Mouse (Mus musculus): ENCODE results near the gene Smad1. TPM values are rescaled to one million over a fixed set of nuclear protein-coding genes. Genes with fewer than 3 reads are reported as not detected.

Smad1 gene
- total and polyA plus RNA-seq, 2 experiments from 2014 or later: 49.1 to 77.2 TPM

- Histone ChIP-seq H3K4me1 (ENCODE audit: insufficient read depth, low read length) (peaks cover 14% of the 10 kb centered on the region), H3K27ac (no peak overlapping the region), H3K9me3 (ENCODE audit: low read length) (no peaks in the 10 kb centered on the region), H3K4me3 (ENCODE audit: low read length) (no peak overlapping the region), H3K9ac (replicated peaks; ENCODE audit: low read length) (no peak overlapping the region), H3K4me2 (ENCODE audit: low read depth, low read length) (no peak overlapping the region), H3K27me3 (ENCODE audit: insufficient read depth, low read length) (no peaks in the 10 kb centered on the region), H3K36me3 (ENCODE audit: insufficient read depth, low read length) (no peaks in the 10 kb centered on the region)
- DNase-seq (ENCODE audit: low spot score): no peak
- ATAC-seq: no peak
- 93% methylated on average over 2 of the region's 2 CpGs for WGBS
- no peak for TF ChIP-seq CTCF (IDR thresholded peaks at IDR 0.05; ENCODE audit: low read depth)
Observed at GRCm38 (mm10) chr8:79362430-79362829, 36.9 kb downstream of the Smad1 start.

GRCm38 (mm10) chr8:79360774-79361527 is 38.4 kb downstream of the Smad1 start:
- Histone ChIP-seq H3K36me3 (ENCODE audit: insufficient read depth, low read length) (no peaks in the 10 kb centered on the region), H3K27me3 (ENCODE audit: insufficient read depth, low read length) (no peaks in the 10 kb centered on the region), H3K4me2 (ENCODE audit: low read depth, low read length) (no peak overlapping the region), H3K4me1 (ENCODE audit: insufficient read depth, low read length) (peaks cover 14% of the 10 kb centered on the region), H3K9me3 (ENCODE audit: low read length) (no peaks in the 10 kb centered on the region), H3K4me3 (ENCODE audit: low read length) (no peak overlapping the region), H3K9ac (replicated peaks; ENCODE audit: low read length) (no peak overlapping the region; the same call in 1 of the 2 replicates), H3K27ac (peak overlapping the region; percentile 63)
- peak; percentile 34 for DNase-seq (ENCODE audit: low spot score)
- no peak for ATAC-seq
- no peak for TF ChIP-seq CTCF (IDR thresholded peaks at IDR 0.05; ENCODE audit: low read depth)
- 47% methylated on average over 6 of the region's 6 CpGs for WGBS

GRCm38 (mm10) chr8:79360302-79360701 is 39.0 kb downstream of the Smad1 start:
- Histone ChIP-seq H3K27me3 (ENCODE audit: insufficient read depth, low read length) (no peaks in the 10 kb centered on the region), H3K9me3 (ENCODE audit: low read length) (no peaks in the 10 kb centered on the region), H3K4me1 (ENCODE audit: insufficient read depth, low read length) (peaks cover 13% of the 10 kb centered on the region), H3K36me3 (ENCODE audit: insufficient read depth, low read length) (no peaks in the 10 kb centered on the region), H3K4me3 (ENCODE audit: low read length) (no peak overlapping the region), H3K27ac (peak overlapping the region; percentile 63), H3K4me2 (ENCODE audit: low read depth, low read length) (no peak overlapping the region), H3K9ac (replicated peaks; ENCODE audit: low read length) (no peak overlapping the region; the same call in 1 of the 2 replicates)
- 24% methylated on average over 9 of the region's 9 CpGs for WGBS
- no peak for TF ChIP-seq CTCF (IDR thresholded peaks at IDR 0.05; ENCODE audit: low read depth)
- DNase-seq (ENCODE audit: low spot score): peak; percentile 77
- peak; percentile 66 for ATAC-seq

GRCm38 (mm10) chr8:79355721-79356434 is 43.4 kb downstream of the Smad1 start:
- no peaks in the 10 kb centered on the region for H3K27me3 ChIP-seq (ENCODE audit: insufficient read depth, low read length)
- peaks cover 17% of the 10 kb centered on the region; the same call in 1 of the 2 replicates for H3K36me3 ChIP-seq (ENCODE audit: insufficient read depth, low read length)
- DNase-seq (ENCODE audit: low spot score) (peak; percentile 38), ATAC-seq (peak; percentile 72)
- no peak for TF ChIP-seq CTCF (IDR thresholded peaks at IDR 0.05; ENCODE audit: low read depth)
- no peak overlapping the region for H3K4me3 ChIP-seq (ENCODE audit: low read length)
- WGBS: 31% methylated on average over 16 of the region's 16 CpGs
- H3K27ac ChIP-seq: peak overlapping the region; percentile 18; the same call in 1 of the 2 replicates
- no peak overlapping the region for H3K4me2 ChIP-seq (ENCODE audit: low read depth, low read length)
- peaks cover 6% of the 10 kb centered on the region for H3K4me1 ChIP-seq (ENCODE audit: insufficient read depth, low read length)
- H3K9me3 ChIP-seq (ENCODE audit: low read length): no peaks in the 10 kb centered on the region
- no peak overlapping the region for H3K9ac ChIP-seq (replicated peaks; ENCODE audit: low read length)

- H3K4me3 ChIP-seq (ENCODE audit: low read length): no peak overlapping the region
- no peak for ATAC-seq
- peaks cover 17% of the 10 kb centered on the region; the same call in 1 of the 2 replicates for H3K36me3 ChIP-seq (ENCODE audit: insufficient read depth, low read length)
- DNase-seq (ENCODE audit: low spot score): no peak
- no peak overlapping the region for H3K4me2 ChIP-seq (ENCODE audit: low read depth, low read length)
- H3K4me1 ChIP-seq (ENCODE audit: insufficient read depth, low read length): peaks cover 8% of the 10 kb centered on the region
- TF ChIP-seq CTCF (IDR thresholded peaks at IDR 0.05; ENCODE audit: low read depth): no peak
- H3K27me3 ChIP-seq (ENCODE audit: insufficient read depth, low read length): no peaks in the 10 kb centered on the region
- H3K9me3 ChIP-seq (ENCODE audit: low read length): no peaks in the 10 kb centered on the region
- H3K9ac ChIP-seq (replicated peaks; ENCODE audit: low read length): no peak overlapping the region
- 92% methylated on average over 7 of the region's 7 CpGs for WGBS
- H3K27ac ChIP-seq: no peak overlapping the region
Observed at GRCm38 (mm10) chr8:79354009-79354408, 45.3 kb downstream of the Smad1 start.

GRCm38 (mm10) chr8:79351916-79352315 is 47.4 kb downstream of the Smad1 start:
- WGBS: 49% methylated on average over 8 of the region's 8 CpGs
- peaks cover 8% of the 10 kb centered on the region for H3K4me1 ChIP-seq (ENCODE audit: insufficient read depth, low read length)
- no peak overlapping the region for H3K4me2 ChIP-seq (ENCODE audit: low read depth, low read length)
- H3K4me3 ChIP-seq (ENCODE audit: low read length): no peak overlapping the region
- TF ChIP-seq CTCF (IDR thresholded peaks at IDR 0.05; ENCODE audit: low read depth): no peak
- no peak overlapping the region; the same call in 1 of the 2 replicates for H3K27ac ChIP-seq
- H3K27me3 ChIP-seq (ENCODE audit: insufficient read depth, low read length): no peaks in the 10 kb centered on the region
- H3K9ac ChIP-seq (replicated peaks; ENCODE audit: low read length): no peak overlapping the region
- ATAC-seq (no peak), DNase-seq (ENCODE audit: low spot score) (peak; percentile 43)
- no peaks in the 10 kb centered on the region for H3K9me3 ChIP-seq (ENCODE audit: low read length)
- peaks cover 17% of the 10 kb centered on the region; the same call in 1 of the 2 replicates for H3K36me3 ChIP-seq (ENCODE audit: insufficient read depth, low read length)
